Mouse (Mus musculus): ENCODE results near the gene Nedd9.
"Not testable (repeated sequence)": the region's sequence is repeated elsewhere in the genome, so short reads cannot be mapped to it uniquely, and the experiment has no call there.

Gene Nedd9

DNA sequence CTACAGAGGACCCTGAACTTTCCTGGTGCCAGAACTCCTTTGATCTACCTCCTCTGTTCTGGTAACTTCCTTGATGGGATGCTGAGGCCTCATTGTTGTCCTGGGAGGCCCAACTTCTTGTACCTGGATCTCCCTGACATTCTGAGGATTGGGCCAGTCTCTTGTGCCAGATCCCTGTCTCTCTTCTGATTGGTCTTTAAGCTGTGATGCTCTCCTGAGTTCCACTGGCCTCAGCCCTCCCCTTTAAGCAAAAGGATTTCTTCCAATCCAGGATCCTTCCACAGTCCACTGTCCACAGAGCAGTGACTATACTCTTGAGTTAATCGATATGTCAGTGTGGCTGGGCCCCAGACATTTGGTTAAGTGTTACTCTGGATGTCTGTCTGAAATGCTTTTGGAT is 112.3 kb downstream of the Nedd9 start:
- DNase-seq (ENCODE audit: low read depth), result no peak

DNA sequence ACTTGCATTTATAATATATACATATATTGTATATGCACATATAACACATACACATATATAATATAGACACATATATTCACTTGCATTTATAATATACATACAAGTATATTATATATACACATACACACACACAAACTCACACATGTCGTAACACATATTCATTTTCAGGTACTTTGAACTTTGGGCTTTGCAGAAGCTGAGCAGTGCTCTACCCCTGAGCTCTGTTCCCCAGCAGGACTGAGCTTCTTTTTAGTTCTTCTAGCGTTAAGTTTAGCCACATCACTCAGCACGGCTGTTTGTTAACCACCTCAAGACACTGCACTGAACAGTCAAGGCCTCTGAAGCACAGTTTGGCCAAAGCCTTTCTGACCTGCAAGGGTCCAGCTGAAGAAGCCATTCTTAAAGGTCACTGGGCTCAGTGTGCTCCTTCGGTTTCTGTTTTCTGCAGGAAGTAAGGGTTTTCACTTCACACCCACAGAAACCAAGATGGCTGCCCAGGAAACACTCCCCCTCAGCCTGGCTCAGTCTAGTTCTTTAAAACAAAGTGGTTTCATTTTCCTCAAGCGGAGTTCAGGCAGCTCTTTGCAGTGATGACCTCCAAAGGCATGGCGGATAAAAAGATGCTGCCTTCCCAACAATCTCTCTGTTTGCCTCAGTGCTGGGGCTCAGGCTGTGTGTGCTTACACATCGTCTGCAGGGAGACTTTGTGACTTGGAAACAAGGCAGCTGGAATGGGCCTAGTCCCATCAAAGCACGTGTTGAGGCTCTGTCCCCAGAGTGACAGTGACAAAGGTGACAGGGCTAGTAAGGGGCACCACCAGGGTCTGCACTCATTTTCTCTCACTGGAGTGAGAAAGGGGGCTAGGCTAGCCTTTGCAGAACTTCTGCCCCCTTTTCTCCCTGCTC is 114.4 kb downstream of the Nedd9 start:
- DNase-seq (ENCODE audit: low read depth), result no peak

- no peak for DNase-seq (ENCODE audit: low read depth)
Observed at GRCm38 (mm10) chr13:41371547-41371946, 115.6 kb downstream of the Nedd9 start.

DNA sequence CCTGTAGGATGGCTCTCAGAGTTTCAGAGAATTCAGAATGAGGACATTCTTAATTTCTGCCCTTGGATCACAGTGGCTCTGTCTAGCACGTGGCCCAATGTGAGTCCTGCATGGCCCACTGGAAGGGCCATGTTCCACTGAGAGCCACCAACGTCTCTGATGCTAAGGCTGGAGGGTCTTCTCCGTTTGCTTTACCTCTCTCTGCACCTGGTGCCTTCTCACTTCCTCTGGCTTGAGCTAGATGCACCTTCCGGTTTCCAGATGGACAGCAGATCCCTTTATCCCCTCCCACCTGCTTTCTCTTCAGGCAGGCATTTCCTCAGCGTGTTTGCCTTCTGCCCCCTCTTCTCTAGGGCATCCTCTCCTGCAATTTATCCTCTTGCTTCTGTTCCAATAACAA is 118.5 kb downstream of the Nedd9 start:
- no peak for DNase-seq (ENCODE audit: low read depth)

DNA sequence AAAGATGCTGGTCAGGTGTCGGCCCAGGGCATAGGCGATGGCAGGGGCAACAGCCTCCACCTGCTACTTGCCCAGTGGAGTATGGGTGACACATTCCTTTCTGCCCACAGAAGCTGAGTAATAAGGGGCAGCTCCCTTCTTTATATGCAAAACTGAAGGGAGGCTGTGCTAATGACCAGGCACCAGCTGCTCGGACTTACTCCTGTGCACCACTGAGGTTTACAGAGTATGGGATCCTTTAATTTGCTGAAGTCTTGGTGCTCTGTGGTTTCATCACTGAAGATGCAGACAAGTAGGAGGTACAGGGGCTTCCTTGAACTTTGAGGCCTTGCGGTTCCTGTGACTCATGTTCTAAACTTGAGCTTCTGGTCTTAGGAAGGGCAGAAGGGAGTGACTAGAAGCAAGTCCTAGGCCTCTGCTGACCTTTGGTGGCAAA is 120.0 kb downstream of the Nedd9 start:
- DNase-seq (ENCODE audit: low read depth), result no peak

DNA sequence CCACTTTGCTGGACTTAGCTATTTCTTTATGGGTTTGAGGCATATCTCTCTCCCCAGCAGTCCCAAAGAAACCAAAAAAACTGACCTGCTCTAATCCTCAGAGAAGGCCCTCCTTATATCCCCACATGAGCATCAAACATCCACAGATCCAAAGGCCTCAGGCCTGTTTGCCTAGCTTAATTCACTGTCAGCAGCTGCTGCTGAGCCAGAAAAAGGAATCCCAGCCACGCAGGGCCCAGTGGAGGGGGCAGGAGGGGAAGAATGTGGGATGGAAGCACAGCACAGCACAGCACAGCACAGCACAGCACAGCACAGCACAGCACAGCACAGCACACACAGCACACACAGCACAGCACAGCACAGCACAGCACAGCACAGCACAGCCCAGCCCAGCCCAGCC is 120.6 kb downstream of the Nedd9 start:
- DNase-seq (ENCODE audit: low read depth), result not testable (repeated sequence)

DNA sequence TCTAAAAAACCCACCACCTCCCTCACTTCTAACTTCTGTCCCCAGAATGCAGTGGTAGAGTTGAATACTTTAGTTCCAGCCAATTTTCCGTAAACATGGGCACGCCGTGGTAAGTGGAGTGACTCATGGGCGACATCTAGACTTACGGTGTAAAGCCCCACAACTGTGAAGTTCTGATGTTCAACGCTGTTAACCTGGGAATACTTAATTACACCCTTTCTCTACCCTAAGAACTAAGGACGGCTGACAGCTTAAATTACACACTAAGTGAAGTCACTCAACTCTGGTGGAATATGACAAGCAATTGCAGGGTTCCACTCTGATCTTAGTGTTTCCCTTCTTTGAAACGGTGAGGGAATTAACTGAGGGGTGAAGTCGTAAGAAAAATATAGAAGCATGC is 122.9 kb downstream of the Nedd9 start:
- no peak for DNase-seq (ENCODE audit: low read depth)

- DNase-seq (ENCODE audit: low read depth), result no peak
Observed at GRCm38 (mm10) chr13:41362909-41363308, 124.3 kb downstream of the Nedd9 start.

DNA sequence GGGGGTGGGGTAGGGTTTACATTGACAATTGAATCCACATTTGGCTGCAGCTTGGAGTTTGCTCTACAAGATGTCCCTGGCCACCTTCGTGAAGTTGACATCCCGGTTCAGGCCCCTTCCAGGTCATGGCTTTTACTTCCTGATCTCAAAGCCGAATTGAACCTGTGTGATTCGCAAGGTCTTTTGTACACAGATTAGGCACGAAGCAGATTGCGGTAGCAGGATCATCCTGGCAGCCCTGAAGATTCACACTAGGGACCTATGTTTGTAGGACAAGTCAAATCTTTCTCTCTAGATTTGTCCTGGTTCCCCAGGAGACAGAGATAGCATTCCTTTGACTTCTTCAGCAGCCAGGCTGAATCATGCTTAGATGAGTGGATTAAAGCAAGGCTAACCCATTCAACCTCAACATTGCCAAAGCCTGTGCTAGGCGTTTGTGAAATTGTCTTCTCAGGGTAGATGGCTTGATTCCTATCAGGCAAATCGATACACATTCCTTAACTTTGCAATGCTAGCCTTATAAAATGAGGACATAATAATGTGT is 126.8 kb downstream of the Nedd9 start:
- DNase-seq (ENCODE audit: low read depth), result no peak

- DNase-seq (ENCODE audit: low read depth), result no peak
Observed at GRCm38 (mm10) chr13:41359330-41360215, 127.6 kb downstream of the Nedd9 start.

GRCm38 (mm10) chr13:41358480-41359180 is 128.5 kb downstream of the Nedd9 start:
- peak; percentile 87 for DNase-seq (ENCODE audit: low read depth)

DNA sequence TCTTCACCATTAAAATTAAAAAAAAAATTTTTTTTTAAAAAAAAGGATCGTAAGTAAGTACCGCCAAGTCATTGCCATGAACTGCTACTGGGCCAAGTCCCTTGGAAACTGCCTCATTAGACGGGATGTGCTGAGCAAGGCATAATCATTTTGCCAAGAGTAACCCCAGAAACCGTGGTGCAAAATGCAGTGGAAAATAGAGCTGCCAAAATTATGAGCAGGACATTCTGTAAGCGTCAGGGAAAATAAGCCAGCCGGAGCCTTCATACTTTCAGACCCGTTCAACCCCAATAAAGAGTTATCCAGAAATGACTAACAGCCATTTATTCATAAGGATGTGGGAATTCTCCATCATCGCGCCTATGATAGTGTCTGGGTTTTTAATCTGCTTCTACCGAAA is 129.2 kb downstream of the Nedd9 start:
- no peak for DNase-seq (ENCODE audit: low read depth)

DNA sequence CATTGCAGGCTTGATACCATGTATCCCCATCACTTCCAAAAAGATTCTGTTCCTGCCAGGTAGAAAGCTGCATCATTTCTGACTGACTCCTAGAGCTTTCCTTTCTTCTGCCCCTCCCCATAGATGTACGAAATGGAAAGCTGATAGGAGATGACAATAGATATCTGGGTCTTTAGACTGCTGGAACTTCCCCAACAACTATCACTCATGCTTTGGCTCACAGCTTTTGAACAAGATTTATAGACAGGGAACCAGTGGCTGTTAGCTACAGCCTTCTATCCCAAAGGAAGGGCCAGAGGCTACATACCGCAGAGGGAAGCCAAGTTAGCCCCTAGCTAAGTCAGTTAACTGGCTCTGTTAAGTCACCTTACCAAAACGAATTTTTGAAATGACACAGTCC is 129.6 kb downstream of the Nedd9 start:
- no peak for DNase-seq (ENCODE audit: low read depth)

DNA sequence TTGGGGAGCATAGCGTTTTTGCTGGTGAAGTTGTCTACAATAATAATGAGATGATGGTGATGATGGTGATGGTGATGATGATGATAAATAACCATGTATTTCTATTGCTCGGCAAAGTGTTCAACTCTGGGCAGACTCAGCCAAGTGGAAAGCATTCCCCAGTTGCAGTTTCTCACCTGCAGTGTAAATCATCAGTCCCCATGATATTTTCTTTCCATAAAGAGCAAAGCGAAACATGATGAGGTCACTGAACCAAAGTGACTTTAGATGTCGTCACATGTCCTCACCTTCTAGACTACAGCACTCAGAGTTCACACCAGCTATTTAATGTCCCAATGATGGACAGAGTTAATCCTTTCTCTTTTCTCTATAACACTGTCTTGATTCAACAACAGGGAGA is 130.0 kb downstream of the Nedd9 start:
- no peak for DNase-seq (ENCODE audit: low read depth)

GRCm38 (mm10) chr13:41355552-41355951 is 131.6 kb downstream of the Nedd9 start:
- DNase-seq (ENCODE audit: low read depth), result no peak

DNA sequence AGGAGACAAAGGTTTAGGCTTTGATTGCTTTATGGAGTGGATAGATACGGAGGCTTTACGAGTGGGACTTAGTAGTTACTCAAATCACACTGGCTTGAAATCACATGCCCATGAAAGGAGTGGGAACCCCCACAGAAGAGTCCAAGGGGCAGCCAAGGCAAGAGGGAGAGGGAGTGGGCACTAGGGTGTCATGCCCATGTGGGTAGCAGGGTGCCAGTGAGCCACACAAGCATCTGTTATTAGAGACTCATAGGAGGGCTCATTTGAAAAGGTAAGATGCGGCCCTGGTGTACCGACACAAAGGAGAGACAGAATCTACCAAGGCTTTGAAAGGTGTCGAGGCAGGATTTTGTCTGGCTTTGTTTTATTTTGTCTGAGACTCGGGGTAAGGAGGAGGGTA is 132.6 kb downstream of the Nedd9 start:
- DNase-seq (ENCODE audit: low read depth), result no peak

DNA sequence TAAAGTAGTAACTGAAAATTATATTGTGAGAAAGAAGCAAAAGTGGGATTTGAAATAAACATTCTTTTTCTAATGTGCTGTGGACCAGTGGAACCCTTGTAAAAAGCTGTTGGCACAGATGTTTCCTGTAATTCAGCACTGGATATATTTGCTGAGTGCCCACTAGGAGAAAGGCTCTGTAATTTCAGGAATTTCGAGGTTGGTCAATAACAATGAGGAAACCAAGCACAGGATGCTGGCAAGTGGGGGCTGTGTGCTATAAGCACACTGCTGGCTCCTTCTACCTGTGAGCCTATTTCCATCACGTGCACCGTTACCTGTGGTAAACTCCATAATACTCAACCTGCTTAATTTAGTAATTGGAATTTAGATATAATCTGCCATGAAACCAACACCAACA is 133.5 kb downstream of the Nedd9 start:
- no peak for DNase-seq (ENCODE audit: low read depth)

DNA sequence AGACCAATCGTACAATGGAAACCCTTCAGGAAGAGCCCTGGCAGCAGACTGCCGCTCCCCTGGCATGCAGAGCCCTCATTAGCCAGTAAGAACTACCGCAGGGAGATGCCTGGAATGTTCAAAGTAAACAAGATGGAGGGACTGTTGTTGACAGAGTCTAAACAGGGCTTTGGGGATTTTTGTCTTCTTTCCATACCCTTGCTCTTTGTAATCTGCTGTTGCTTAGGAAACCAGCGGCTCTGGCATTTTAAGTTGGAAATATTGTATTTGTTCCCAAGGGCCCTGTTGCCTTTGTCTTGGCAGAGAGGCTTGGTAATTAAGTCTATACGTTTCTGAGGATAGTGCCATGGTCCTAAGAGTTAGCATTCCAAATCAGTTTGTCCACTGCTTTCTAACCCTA is 134.8 kb downstream of the Nedd9 start:
- DNase-seq (ENCODE audit: low read depth), result no peak

DNA sequence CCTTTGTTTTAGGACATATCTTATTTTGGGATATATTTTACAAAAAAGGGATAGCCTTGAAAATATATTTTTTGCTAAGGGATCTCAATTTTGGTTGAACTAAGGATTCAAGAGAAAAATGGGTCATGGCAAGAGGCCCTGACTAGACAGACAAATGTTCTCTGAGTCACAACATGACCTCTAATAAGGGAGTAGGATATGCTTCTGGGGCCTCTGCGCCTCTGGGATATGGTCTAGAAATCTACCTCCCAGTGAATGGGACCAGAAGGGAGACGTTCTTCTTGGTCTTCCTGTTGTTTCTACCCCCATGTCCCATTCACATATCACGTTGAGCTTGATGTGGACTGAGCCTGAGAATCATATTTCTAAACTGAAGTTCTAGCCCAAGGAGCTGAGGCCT is 136.6 kb downstream of the Nedd9 start:
- DNase-seq (ENCODE audit: low read depth), result no peak

- DNase-seq (ENCODE audit: low read depth), result no peak
Observed at GRCm38 (mm10) chr13:41349770-41350169, 137.4 kb downstream of the Nedd9 start.

- DNase-seq (ENCODE audit: low read depth), result no peak
Observed at GRCm38 (mm10) chr13:41345756-41346155, 141.4 kb downstream of the Nedd9 start.

DNA sequence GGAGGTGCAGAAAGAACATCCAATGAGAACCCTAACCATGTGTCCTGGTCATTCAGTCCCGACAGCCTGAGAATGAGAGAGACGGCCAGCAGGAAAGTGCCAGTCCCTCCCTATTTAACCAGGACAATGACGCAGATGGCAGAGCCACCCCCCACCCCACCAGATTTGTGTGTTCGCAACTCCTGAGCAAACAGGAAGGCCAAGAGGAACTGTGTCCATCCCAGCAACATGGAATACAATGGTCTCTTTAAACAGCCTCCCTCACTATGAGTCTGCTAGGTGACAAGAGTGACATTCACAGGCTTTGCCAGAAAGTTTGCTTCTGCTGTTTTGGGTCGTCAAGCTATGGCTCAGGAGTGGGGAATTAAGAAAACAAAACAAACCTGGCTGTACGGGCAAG is 141.9 kb downstream of the Nedd9 start:
- DNase-seq (ENCODE audit: low read depth), result no peak

Measured in c-Kit-positive CD71-negative TER-119-negative erythroid progenitor cells, embryonic 14.5 days (primary cell).